Mouse (Mus musculus) limb, embryonic 12.5 days (tissue): ENCODE measurements around the gene Prtg. TPM values are rescaled to one million over a fixed set of nuclear protein-coding genes. Genes with fewer than 3 reads are reported as not detected.

ENCODE experiments used
- ATAC-seq: fragments of 200-750 bp; cut with Nextera tagmentation; 2 replicates; pipeline ENCODE4 v1.8.0; 2017; ENCODE audit warnings: low read depth, moderate TSS enrichment; ENCODE audit not compliant: insufficient number of reproducible peaks, insufficient read depth, low FRiP score, low TSS enrichment
- H3K27ac ChIP-seq: fragments of 300-500 bp; sonication (generic); 2 replicates; pipeline ENCODE4 v1.5.1; 2016; ENCODE audit warnings: mild to moderate bottlenecking, moderate library complexity
- H3K27me3 ChIP-seq: fragments of 300-500 bp; sonication (generic); 2 replicates; pipeline ENCODE4 v1.6.1; 2016; ENCODE audit warnings: mild to moderate bottlenecking, moderate library complexity
- H3K36me3 ChIP-seq: fragments of 300-500 bp; sonication (generic); 2 replicates; pipeline ENCODE4 v1.6.1; 2016; ENCODE audit warnings: mild to moderate bottlenecking, moderate library complexity
- H3K4me1 ChIP-seq: fragments of 300-500 bp; sonication (generic); replicated peaks from 2 replicates; pipeline ENCODE4 v1.6.1; 2016
- H3K4me2 ChIP-seq: fragments of 300-500 bp; sonication (generic); 2 replicates; pipeline ENCODE4 v1.6.1; 2016; ENCODE audit warnings: mild to moderate bottlenecking, moderate library complexity
- H3K4me3 ChIP-seq: fragments of 300-500 bp; sonication (generic); replicated peaks from 2 replicates; pipeline ENCODE4 v1.5.1; 2016; ENCODE audit warnings: mild to moderate bottlenecking
- H3K9ac ChIP-seq: fragments of 300-500 bp; sonication (generic); replicated peaks from 2 replicates; pipeline ENCODE4 v1.6.1; 2016; ENCODE audit warnings: mild to moderate bottlenecking, moderate library complexity
- H3K9me3 ChIP-seq: fragments of 300-500 bp; sonication (generic); 2 replicates; pipeline ENCODE4 v1.6.1; 2016; ENCODE audit warnings: mild to moderate bottlenecking, moderate library complexity
- WGBS: fragments of 180-500 bp; shearing (Covaris S2); methylation state at CpG from one replicate; pipeline ENCODE4 v1.1.7; 2016; 5-methylcytosine and 5-hydroxymethylcytosine counted together
- polyA plus RNA-seq: library from polyadenylated mRNA; unstranded; fragments of >200 nt; fragmentation: Nextera tagmentation; extraction: Ambion mirVana; gene quantifications from 2 replicates; pipeline ENCODE4 v1.2.1, GENCODE M21; 2016

The Prtg gene
- polyA plus RNA-seq, 1 experiment from 2014 or later, result 0.95 TPM

DNA sequence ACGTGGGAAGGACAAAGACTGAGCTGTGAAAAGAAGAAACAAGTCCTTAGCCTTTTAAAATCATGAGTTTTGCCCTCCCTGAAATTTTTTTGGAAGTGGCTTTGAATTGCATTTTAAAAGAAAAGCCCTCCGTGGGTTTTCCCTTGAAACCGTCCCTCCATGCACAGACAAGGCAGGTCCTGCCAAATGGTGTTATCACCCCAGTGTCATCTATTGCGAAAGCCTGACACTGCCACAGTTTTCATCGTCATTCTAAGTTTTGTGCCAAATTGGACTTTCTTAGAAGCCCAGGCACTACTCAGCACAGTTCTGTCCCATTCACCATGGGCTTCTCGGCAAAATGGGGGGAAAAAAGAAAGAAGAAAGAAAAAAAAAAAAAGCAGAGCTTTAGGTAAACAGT, 106.9 kb downstream of the Prtg start:
- Histone ChIP-seq H3K4me1 (no peaks in the 10 kb centered on the region), H3K36me3 (peaks cover 6% of the 10 kb centered on the region; the same call in 1 of the 2 replicates), H3K27ac (no peak overlapping the region), H3K4me2 (no peak overlapping the region), H3K27me3 (no peaks in the 10 kb centered on the region), H3K4me3 (no peak overlapping the region), H3K9ac (no peak overlapping the region), H3K9me3 (no peaks in the 10 kb centered on the region)
- ATAC-seq, result no peak
- 76% methylated on average over 6 of the region's 6 CpGs for WGBS

DNA sequence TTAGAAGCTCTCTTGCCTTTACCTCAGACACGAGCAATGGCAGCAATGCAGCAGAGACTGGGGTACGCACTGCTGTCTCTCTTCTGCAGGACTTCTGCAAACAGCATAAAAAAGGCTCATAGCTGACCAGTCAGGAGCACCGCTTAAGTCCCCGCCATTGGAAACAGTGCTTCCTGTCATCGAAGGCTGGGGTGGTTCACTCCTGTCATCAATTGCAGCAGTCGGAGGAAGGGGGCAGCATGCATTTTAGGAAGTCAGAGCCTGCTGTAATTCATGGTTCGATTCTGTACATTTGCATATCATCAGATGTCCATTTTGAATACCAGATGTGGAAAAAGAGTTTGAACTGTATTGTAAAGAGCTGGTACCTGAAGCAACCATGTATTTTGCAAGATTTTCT, 109.1 kb downstream of the Prtg start:
- Histone ChIP-seq H3K9ac (no peak overlapping the region), H3K4me1 (no peaks in the 10 kb centered on the region), H3K4me3 (no peak overlapping the region), H3K4me2 (no peak overlapping the region), H3K27me3 (no peaks in the 10 kb centered on the region), H3K36me3 (peaks cover 4% of the 10 kb centered on the region; the same call in 1 of the 2 replicates), H3K27ac (no peak overlapping the region), H3K9me3 (no peaks in the 10 kb centered on the region)
- ATAC-seq, result no peak
- 84% methylated on average over 7 of the region's 7 CpGs for WGBS

DNA sequence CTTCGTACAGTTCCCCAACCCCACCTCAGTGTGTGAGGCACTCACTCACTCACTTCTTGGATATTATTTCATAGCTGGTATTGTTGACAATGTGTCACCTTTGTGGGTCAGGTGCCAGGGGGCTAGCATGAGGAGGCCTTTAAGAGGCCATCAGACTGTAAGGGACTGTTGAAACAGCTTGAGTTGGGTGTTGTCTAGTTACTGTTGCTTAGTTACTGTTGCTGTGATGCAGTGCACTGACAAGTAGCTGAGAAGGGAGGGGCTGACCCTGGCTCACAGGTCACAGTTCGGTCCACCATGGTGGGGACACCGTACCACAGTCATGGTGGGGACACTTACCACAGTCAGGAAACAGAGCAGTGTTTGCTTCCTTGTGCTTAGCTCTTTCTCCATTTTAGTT, 116.4 kb downstream of the Prtg start:
- Histone ChIP-seq H3K4me1 (peaks cover 14% of the 10 kb centered on the region), H3K9ac (no peak overlapping the region), H3K36me3 (peaks cover 5% of the 10 kb centered on the region; the same call in 1 of the 2 replicates), H3K27me3 (no peaks in the 10 kb centered on the region), H3K4me2 (no peak overlapping the region), H3K4me3 (no peak overlapping the region), H3K9me3 (no peaks in the 10 kb centered on the region), H3K27ac (no peak overlapping the region)
- ATAC-seq, result no peak
- 91% methylated on average over 3 of the region's 3 CpGs for WGBS

DNA sequence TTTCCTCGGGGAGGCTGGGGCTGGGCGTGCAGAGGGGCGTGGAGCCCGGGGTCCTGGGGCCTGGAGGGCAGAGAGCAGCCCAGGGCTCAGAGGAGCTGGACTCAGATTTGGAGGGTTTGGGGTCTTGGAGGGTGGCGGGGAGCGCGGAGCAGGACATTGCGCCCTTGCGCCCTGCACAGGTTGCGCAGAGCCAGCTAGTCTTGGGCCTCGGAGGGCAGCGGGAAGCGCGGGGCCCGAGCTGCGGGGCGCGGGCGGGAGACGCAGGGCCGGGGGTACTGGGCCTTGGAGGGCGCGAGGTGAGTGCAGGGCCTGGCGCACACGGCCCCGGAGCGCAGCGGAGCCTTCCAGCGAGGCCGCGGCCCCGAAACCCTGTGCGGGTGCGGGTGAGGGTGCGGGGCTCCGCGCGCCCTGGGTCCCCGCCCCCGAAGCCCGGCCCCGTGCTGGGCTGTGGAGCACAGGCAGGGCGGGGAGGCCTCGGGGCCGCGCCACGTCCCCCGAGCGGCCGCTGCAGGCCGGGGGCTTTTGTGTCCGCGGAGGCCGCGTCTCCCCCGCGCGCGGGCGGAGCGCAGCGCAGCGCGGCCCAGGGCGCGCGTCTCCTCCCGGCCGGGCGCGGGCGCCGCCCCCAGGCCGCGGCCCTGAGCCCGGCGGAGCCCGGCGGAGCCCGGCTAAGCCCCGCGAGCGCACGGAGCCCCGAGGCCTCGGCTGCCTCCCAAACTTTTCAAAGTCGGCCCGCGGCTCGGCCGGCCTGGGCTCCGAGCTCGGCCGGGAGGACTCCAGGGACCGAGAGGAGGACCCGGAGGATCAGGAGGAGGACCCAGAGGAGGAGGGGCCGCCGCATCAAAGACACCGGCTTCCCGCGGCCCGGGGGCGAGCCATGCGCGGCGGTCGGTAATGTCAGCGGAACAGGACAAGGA, 118.6 kb downstream of the Prtg start, which contains the start of gene Pygo1:
Pygo1 (plus strand) TSS at position 625 of the 914 bp plus-strand sequence.
- H3K4me3 ChIP-seq, result peak within 1 kb of the TSS; percentile 82
- peaks cover 14% of the 10 kb centered on the region; the same call in 1 of the 2 replicates for H3K36me3 ChIP-seq
- peak; percentile 83 for ATAC-seq
- H3K4me1 ChIP-seq, result peaks cover 15% of the 10 kb centered on the region
- H3K9ac ChIP-seq, result peak within 1 kb of the TSS; percentile 98
- under 1% methylated on average over 103 of the region's 108 CpGs for WGBS
- no peaks in the 10 kb centered on the region for H3K27me3 ChIP-seq
- H3K9me3 ChIP-seq, result no peaks in the 10 kb centered on the region
- H3K4me2 ChIP-seq, result peak within 1 kb of the TSS; percentile 88
- peak within 1 kb of the TSS; percentile 95 for H3K27ac ChIP-seq

DNA sequence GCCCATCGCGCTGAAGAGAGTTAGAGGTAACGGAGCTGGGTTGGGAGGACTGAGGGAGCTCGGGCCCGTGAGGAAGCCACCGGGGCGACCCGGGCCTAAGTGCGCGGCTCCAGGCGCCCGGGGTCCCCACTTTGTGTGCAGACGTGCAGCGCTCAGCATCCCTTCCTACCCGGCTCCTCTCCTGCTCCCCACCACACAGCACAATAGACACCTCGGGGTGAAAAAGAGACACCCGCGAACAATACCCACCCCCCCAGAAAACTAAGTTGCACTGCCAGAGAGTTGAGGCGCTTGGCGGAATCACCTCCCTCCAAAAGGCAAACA, 119.2 kb downstream of the Prtg start:
- Histone ChIP-seq H3K27me3 (no peaks in the 10 kb centered on the region), H3K4me1 (peaks cover 15% of the 10 kb centered on the region), H3K27ac (peak overlapping the region; percentile 95), H3K9ac (peak overlapping the region; percentile 98), H3K4me2 (peak overlapping the region; percentile 88), H3K9me3 (no peaks in the 10 kb centered on the region), H3K4me3 (peak overlapping the region; percentile 82), H3K36me3 (peaks cover 15% of the 10 kb centered on the region; the same call in 1 of the 2 replicates)
- 1% methylated on average over 20 of the region's 20 CpGs for WGBS
- ATAC-seq, result peak; percentile 56; the same call in 1 of the 2 replicates

DNA sequence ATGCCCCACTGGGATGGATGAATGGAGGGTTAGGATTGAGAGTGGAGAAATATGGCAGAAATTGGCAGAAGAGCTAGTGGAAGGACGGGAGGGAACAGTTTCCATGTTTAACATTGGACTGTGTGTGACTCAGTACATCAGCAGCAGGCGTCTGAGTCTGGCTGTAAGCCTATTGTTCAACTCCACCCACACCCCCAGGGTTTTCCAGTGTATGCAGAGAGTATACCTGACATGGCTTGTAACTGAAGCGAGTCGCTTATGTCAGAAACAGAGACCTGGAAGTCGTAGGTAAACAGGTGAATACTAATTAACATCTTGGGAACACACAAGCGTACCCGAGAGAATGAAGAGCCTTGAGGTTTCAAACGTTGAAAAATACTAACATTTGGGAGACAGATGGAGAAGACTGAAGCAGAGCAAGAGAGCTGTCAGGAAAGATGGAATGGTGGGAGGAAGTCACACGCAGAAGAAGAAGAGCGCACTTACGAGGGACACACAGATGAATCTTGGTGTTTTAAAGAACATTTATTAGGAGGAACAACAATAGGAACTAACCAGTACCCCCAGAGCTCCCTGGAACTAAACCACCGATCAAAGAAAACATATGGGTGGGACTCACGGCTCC, 124.6 kb downstream of the Prtg start:
- H3K27me3 ChIP-seq, result no peaks in the 10 kb centered on the region
- no peaks in the 10 kb centered on the region for H3K9me3 ChIP-seq
- no peak overlapping the region for H3K4me2 ChIP-seq
- no peak overlapping the region for H3K9ac ChIP-seq
- peaks cover 52% of the 10 kb centered on the region for H3K36me3 ChIP-seq
- peaks cover 15% of the 10 kb centered on the region for H3K4me1 ChIP-seq
- H3K4me3 ChIP-seq, result no peak overlapping the region
- ATAC-seq, result no peak
- WGBS, result 83% methylated on average over 13 of the region's 13 CpGs
- H3K27ac ChIP-seq, result no peak overlapping the region

DNA sequence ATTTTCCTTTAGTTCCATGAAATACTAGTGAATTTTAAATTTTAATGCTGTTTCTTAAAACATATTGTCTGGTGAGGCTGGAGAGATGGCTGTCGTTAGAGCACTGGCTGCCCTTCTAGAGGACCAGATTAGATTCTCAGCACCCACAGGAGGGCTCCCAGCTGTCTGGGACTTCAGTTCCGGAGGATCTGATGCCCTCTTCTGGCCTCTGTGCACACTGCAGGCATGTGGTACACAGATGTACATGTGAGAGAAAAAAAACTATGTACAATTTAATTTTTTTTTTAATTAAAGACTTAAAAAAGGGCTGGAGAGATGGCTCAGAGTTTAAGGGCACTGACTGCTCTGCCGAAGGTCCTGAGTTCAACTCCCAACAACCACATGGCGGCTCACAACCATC, 128.6 kb downstream of the Prtg start:
- Histone ChIP-seq H3K36me3 (peaks cover 45% of the 10 kb centered on the region), H3K4me3 (no peak overlapping the region), H3K27ac (no peak overlapping the region), H3K4me2 (no peak overlapping the region), H3K4me1 (no peaks in the 10 kb centered on the region), H3K9ac (no peak overlapping the region), H3K9me3 (no peaks in the 10 kb centered on the region), H3K27me3 (no peaks in the 10 kb centered on the region)
- WGBS, result 83% methylated on average over 4 of the region's 4 CpGs
- ATAC-seq, result no peak

DNA sequence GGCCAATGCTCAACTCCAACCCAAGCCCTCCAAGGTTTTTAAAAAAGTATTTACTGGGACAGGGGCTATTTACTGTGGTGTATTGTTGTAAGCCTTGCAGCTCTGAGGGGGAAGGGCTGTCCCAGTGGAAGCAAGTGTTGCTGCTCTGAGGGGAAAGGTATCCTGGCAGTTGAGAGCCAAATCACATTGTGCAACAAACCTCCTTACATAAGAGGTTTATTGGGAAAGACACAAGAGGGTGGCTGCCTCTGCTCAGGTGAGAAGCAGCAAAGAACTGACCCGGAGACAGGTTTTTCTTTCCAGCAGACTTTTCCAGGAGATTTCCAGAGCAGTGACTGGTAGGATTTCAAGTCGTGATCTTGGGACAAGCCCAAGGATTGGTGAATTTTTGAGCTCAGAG, 129.6 kb downstream of the Prtg start:
- H3K4me2 ChIP-seq, result no peak overlapping the region
- no peak overlapping the region for H3K9ac ChIP-seq
- 87% methylated on average over 2 of the region's 2 CpGs for WGBS
- no peaks in the 10 kb centered on the region for H3K9me3 ChIP-seq
- H3K4me3 ChIP-seq, result no peak overlapping the region
- no peak overlapping the region for H3K27ac ChIP-seq
- H3K27me3 ChIP-seq, result no peaks in the 10 kb centered on the region
- H3K4me1 ChIP-seq, result no peaks in the 10 kb centered on the region
- H3K36me3 ChIP-seq, result peaks cover 44% of the 10 kb centered on the region
- no peak for ATAC-seq

DNA sequence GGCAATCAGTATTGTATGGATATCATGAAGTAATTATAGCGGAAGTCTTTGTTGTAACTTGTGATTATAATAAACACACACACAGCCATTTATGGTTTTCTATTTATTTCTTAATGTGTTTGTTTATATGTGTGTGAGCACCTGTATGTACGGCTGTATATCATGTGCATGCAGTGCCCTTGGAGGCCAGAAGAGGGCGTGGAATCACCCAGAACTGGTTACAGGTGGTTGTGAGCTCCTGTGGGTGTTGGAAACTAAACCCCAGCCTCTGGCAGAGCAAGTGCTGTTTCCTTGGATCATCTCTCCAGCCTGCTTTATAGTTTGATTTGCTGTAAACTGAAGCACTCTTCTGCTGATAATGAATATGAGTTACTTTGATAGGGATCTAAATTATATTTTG, 136.8 kb downstream of the Prtg start:
- 61% methylated on average over 3 of the region's 3 CpGs for WGBS
- H3K36me3 ChIP-seq, result peaks cover 51% of the 10 kb centered on the region

DNA sequence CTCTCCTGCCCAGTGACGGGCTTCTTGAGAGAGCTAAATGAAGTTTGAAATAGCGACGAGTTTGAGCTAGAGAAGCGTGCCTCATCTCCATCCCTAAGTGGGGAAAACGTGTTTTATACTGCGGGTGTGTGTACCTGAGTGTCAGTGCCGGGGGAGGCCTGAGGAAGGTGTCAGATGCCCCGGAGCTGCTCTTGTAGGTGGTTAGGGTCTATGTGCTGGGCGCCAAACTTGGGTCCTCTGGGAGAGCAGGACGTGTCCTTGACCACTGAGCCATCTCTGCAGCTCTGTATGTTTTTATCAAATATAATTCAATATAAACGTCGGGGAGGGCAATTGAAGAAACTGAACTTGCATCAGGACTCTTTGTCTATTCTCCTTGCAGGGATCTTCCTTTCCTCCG, 137.6 kb downstream of the Prtg start:
- peaks cover 9% of the 10 kb centered on the region; the same call in 1 of the 2 replicates for H3K9me3 ChIP-seq
- H3K9ac ChIP-seq, result no peak overlapping the region
- H3K27me3 ChIP-seq, result no peaks in the 10 kb centered on the region
- H3K4me2 ChIP-seq, result no peak overlapping the region
- H3K27ac ChIP-seq, result no peak overlapping the region
- H3K4me3 ChIP-seq, result no peak overlapping the region
- peaks cover 51% of the 10 kb centered on the region for H3K36me3 ChIP-seq
- ATAC-seq, result no peak
- 90% methylated on average over 13 of the region's 13 CpGs for WGBS
- peaks cover under 1% of the 10 kb centered on the region; the same call in 1 of the 2 replicates for H3K4me1 ChIP-seq

More for the DNA sequence above, 136.8 kb downstream of the Prtg start:
- Histone ChIP-seq H3K4me1 (no peaks in the 10 kb centered on the region), H3K27ac (no peak overlapping the region), H3K9ac (no peak overlapping the region), H3K4me3 (no peak overlapping the region), H3K9me3 (peaks cover 9% of the 10 kb centered on the region; the same call in 1 of the 2 replicates), H3K4me2 (no peak overlapping the region), H3K27me3 (no peaks in the 10 kb centered on the region)
- ATAC-seq, result no peak

DNA sequence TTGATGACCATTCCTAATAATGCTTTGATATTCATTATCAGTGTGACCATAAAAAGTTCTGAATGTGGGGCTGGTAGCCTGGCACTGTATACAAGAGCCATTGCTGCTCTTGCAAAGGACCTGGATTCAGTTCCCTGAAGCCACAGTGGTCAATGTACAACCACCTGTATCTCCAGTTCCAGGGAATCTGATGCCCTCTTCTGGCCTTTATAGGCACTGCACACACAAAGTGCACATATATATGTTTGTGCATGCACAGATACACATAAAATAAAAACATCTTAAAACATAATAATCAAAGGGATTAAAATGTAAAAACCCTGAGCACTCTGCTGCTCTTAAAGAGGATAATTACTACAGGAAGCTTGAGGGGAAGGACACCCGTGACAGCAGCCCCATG, 140.3 kb downstream of the Prtg start:
- Histone ChIP-seq H3K4me3 (no peak overlapping the region), H3K9me3 (peaks cover 9% of the 10 kb centered on the region; the same call in 1 of the 2 replicates), H3K27me3 (no peaks in the 10 kb centered on the region; the same call in 1 of the 2 replicates), H3K27ac (no peak overlapping the region), H3K4me2 (no peak overlapping the region), H3K9ac (no peak overlapping the region), H3K36me3 (peaks cover 48% of the 10 kb centered on the region), H3K4me1 (peaks cover 5% of the 10 kb centered on the region)
- WGBS, result 100% methylated on average over 1 of the region's 1 CpGs
- ATAC-seq, result no peak
